Mouse (Mus musculus): Measurements from ENCODE around the gene Cdca8. TPM values are rescaled to one million over a fixed set of nuclear protein-coding genes. Genes with fewer than 3 reads are reported as not detected.

Gene Cdca8
- polyA plus RNA-seq, 1 experiment from 2014 or later = 122 TPM

GRCm38 (mm10) chr4:124893769-124894168, 45.3 kb downstream of the Cdca8 start:
- Histone ChIP-seq H3K4me1 (ENCODE audit: control insufficient read depth, insufficient read depth, low read length) (no peaks in the 10 kb centered on the region), H3K27me3 (ENCODE audit: control insufficient read depth, insufficient read depth, low read length) (peaks cover 64% of the 10 kb centered on the region), H3K9ac (ENCODE audit: low read length) (no peak overlapping the region), H3K4me2 (ENCODE audit: low read depth, low read length) (no peak overlapping the region), H3K9me3 (replicated peaks; ENCODE audit: control insufficient read depth, low read length) (no peaks in the 10 kb centered on the region), H3K36me3 (ENCODE audit: control insufficient read depth, insufficient read depth) (no peaks in the 10 kb centered on the region), H3K27ac (ENCODE audit: low read length) (no peak overlapping the region), H3K4me3 (ENCODE audit: low read length) (no peak overlapping the region)
- 38% methylated on average over 6 of the region's 6 CpGs for WGBS
- no peak for ATAC-seq (replicated peaks; ENCODE audit: extremely low read depth, insufficient read depth, low FRiP score)

GRCm38 (mm10) chr4:124890831-124891230, 48.3 kb downstream of the Cdca8 start:
- Histone ChIP-seq H3K4me1 (ENCODE audit: control insufficient read depth, insufficient read depth, low read length) (no peaks in the 10 kb centered on the region), H3K9ac (ENCODE audit: low read length) (no peak overlapping the region), H3K9me3 (replicated peaks; ENCODE audit: control insufficient read depth, low read length) (no peaks in the 10 kb centered on the region), H3K4me3 (ENCODE audit: low read length) (no peak overlapping the region), H3K4me2 (ENCODE audit: low read depth, low read length) (no peak overlapping the region), H3K36me3 (ENCODE audit: control insufficient read depth, insufficient read depth) (no peaks in the 10 kb centered on the region), H3K27ac (ENCODE audit: low read length) (no peak overlapping the region), H3K27me3 (ENCODE audit: control insufficient read depth, insufficient read depth, low read length) (peaks cover 68% of the 10 kb centered on the region)
- ATAC-seq (replicated peaks; ENCODE audit: extremely low read depth, insufficient read depth, low FRiP score) = no peak
- WGBS = 76% methylated on average over 5 of the region's 5 CpGs

GRCm38 (mm10) chr4:124889935-124890334, 49.2 kb downstream of the Cdca8 start:
- Histone ChIP-seq H3K4me1 (ENCODE audit: control insufficient read depth, insufficient read depth, low read length) (no peaks in the 10 kb centered on the region), H3K27ac (ENCODE audit: low read length) (no peak overlapping the region), H3K27me3 (ENCODE audit: control insufficient read depth, insufficient read depth, low read length) (peaks cover 64% of the 10 kb centered on the region), H3K9me3 (replicated peaks; ENCODE audit: control insufficient read depth, low read length) (no peaks in the 10 kb centered on the region), H3K4me3 (ENCODE audit: low read length) (no peak overlapping the region), H3K9ac (ENCODE audit: low read length) (no peak overlapping the region), H3K4me2 (ENCODE audit: low read depth, low read length) (no peak overlapping the region), H3K36me3 (ENCODE audit: control insufficient read depth, insufficient read depth) (no peaks in the 10 kb centered on the region)
- WGBS = 85% methylated on average over 2 of the region's 2 CpGs
- no peak for ATAC-seq (replicated peaks; ENCODE audit: extremely low read depth, insufficient read depth, low FRiP score)

GRCm38 (mm10) chr4:124888702-124889101, 50.4 kb downstream of the Cdca8 start:
- Histone ChIP-seq H3K36me3 (ENCODE audit: control insufficient read depth, insufficient read depth) (no peaks in the 10 kb centered on the region), H3K4me1 (ENCODE audit: control insufficient read depth, insufficient read depth, low read length) (no peaks in the 10 kb centered on the region), H3K27me3 (ENCODE audit: control insufficient read depth, insufficient read depth, low read length) (peaks cover 62% of the 10 kb centered on the region), H3K9ac (ENCODE audit: low read length) (no peak overlapping the region), H3K9me3 (replicated peaks; ENCODE audit: control insufficient read depth, low read length) (no peaks in the 10 kb centered on the region), H3K27ac (ENCODE audit: low read length) (no peak overlapping the region), H3K4me2 (ENCODE audit: low read depth, low read length) (no peak overlapping the region), H3K4me3 (ENCODE audit: low read length) (no peak overlapping the region)
- WGBS = 68% methylated on average over 7 of the region's 7 CpGs
- ATAC-seq (replicated peaks; ENCODE audit: extremely low read depth, insufficient read depth, low FRiP score) = no peak

- Histone ChIP-seq H3K27me3 (ENCODE audit: control insufficient read depth, insufficient read depth, low read length) (peaks cover 72% of the 10 kb centered on the region), H3K36me3 (ENCODE audit: control insufficient read depth, insufficient read depth) (no peaks in the 10 kb centered on the region)
- ATAC-seq (replicated peaks; ENCODE audit: extremely low read depth, insufficient read depth, low FRiP score) = no peak
These were observed 56.9 kb downstream of the Cdca8 start for GRCm38 (mm10) chr4:124882151-124882729.

GRCm38 (mm10) chr4:124881341-124881908, 57.7 kb downstream of the Cdca8 start:
- Histone ChIP-seq H3K27ac (ENCODE audit: low read length) (no peak overlapping the region), H3K4me3 (ENCODE audit: low read length) (peak overlapping the region; percentile 22), H3K9ac (ENCODE audit: low read length) (no peak overlapping the region), H3K4me1 (ENCODE audit: control insufficient read depth, insufficient read depth, low read length) (peaks cover 6% of the 10 kb centered on the region; the same call in 1 of the 2 replicates), H3K36me3 (ENCODE audit: control insufficient read depth, insufficient read depth) (no peaks in the 10 kb centered on the region), H3K27me3 (ENCODE audit: control insufficient read depth, insufficient read depth, low read length) (peaks cover 70% of the 10 kb centered on the region), H3K4me2 (ENCODE audit: low read depth, low read length) (peak overlapping the region; percentile 44), H3K9me3 (replicated peaks; ENCODE audit: control insufficient read depth, low read length) (peaks cover 4% of the 10 kb centered on the region; the same call in 1 of the 2 replicates)
- ATAC-seq (replicated peaks; ENCODE audit: extremely low read depth, insufficient read depth, low FRiP score) = no peak
- under 1% methylated on average over 37 of the region's 37 CpGs for WGBS

More at GRCm38 (mm10) chr4:124882151-124882729, 56.9 kb downstream of the Cdca8 start:
- Histone ChIP-seq H3K27ac (ENCODE audit: low read length) (no peak overlapping the region), H3K4me3 (ENCODE audit: low read length) (no peak overlapping the region), H3K9me3 (replicated peaks; ENCODE audit: control insufficient read depth, low read length) (peaks cover 4% of the 10 kb centered on the region; the same call in 1 of the 2 replicates), H3K9ac (ENCODE audit: low read length) (no peak overlapping the region), H3K4me1 (ENCODE audit: control insufficient read depth, insufficient read depth, low read length) (peaks cover 6% of the 10 kb centered on the region; the same call in 1 of the 2 replicates), H3K4me2 (ENCODE audit: low read depth, low read length) (no peak overlapping the region)
- 2% methylated on average over 36 of the region's 37 CpGs for WGBS

GRCm38 (mm10) chr4:124880599-124880998, 58.5 kb downstream of the Cdca8 start, which contains the start of gene Epha10:
Epha10 (plus strand) TSS chr4:124880899.
- Histone ChIP-seq H3K27ac (ENCODE audit: low read length) (no peak within 1 kb of the TSS), H3K4me1 (ENCODE audit: control insufficient read depth, insufficient read depth, low read length) (peaks cover 6% of the 10 kb centered on the region; the same call in 1 of the 2 replicates), H3K36me3 (ENCODE audit: control insufficient read depth, insufficient read depth) (no peaks in the 10 kb centered on the region), H3K9me3 (replicated peaks; ENCODE audit: control insufficient read depth, low read length) (peaks cover 4% of the 10 kb centered on the region; the same call in 1 of the 2 replicates), H3K4me3 (ENCODE audit: low read length) (peak within 1 kb of the TSS; percentile 22), H3K27me3 (ENCODE audit: control insufficient read depth, insufficient read depth, low read length) (peaks cover 61% of the 10 kb centered on the region), H3K9ac (ENCODE audit: low read length) (no peak within 1 kb of the TSS), H3K4me2 (ENCODE audit: low read depth, low read length) (peak within 1 kb of the TSS; percentile 44)
- ATAC-seq (replicated peaks; ENCODE audit: extremely low read depth, insufficient read depth, low FRiP score) = no peak
- WGBS = 6% methylated on average over 11 of the region's 11 CpGs

- 96% methylated on average over 1 of the region's 1 CpGs for WGBS
- H3K27ac ChIP-seq (ENCODE audit: low read length) = no peak overlapping the region
- no peak overlapping the region for H3K9ac ChIP-seq (ENCODE audit: low read length)
- ATAC-seq (replicated peaks; ENCODE audit: extremely low read depth, insufficient read depth, low FRiP score) = no peak
- H3K4me2 ChIP-seq (ENCODE audit: low read depth, low read length) = no peak overlapping the region
- H3K27me3 ChIP-seq (ENCODE audit: control insufficient read depth, insufficient read depth, low read length) = no peaks in the 10 kb centered on the region
- no peak overlapping the region for H3K4me3 ChIP-seq (ENCODE audit: low read length)
- H3K9me3 ChIP-seq (replicated peaks; ENCODE audit: control insufficient read depth, low read length) = peaks cover 4% of the 10 kb centered on the region; the same call in 1 of the 2 replicates
- no peaks in the 10 kb centered on the region for H3K36me3 ChIP-seq (ENCODE audit: control insufficient read depth, insufficient read depth)
- no peaks in the 10 kb centered on the region for H3K4me1 ChIP-seq (ENCODE audit: control insufficient read depth, insufficient read depth, low read length)
These were observed 66.4 kb downstream of the Cdca8 start for GRCm38 (mm10) chr4:124872719-124873118.
